Mouse (Mus musculus): ENCODE results near the gene App.

Gene App

DNA sequence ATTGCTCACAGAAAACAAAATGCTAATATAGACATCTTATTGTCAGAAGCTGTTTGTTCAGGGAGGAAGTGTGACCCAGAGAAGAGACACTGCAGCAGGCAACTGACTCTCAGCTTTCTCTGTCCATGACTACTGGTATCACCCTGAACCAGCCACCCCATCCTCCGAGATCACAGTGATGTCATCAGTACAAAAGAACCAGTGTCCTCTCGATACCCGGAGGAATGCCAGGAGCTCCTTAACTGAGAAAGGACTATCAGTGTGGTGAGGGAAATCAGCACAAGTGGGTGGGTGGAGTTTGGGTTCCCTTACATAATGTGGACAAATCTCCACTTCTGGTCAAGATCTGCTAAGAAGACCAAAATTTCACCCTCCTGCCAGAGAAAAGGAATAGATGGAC, 150.5 kb downstream of the App start:
- DNase-seq (ENCODE audit: low spot score in 2 of 2), result peak; percentile 33 to 39

DNA sequence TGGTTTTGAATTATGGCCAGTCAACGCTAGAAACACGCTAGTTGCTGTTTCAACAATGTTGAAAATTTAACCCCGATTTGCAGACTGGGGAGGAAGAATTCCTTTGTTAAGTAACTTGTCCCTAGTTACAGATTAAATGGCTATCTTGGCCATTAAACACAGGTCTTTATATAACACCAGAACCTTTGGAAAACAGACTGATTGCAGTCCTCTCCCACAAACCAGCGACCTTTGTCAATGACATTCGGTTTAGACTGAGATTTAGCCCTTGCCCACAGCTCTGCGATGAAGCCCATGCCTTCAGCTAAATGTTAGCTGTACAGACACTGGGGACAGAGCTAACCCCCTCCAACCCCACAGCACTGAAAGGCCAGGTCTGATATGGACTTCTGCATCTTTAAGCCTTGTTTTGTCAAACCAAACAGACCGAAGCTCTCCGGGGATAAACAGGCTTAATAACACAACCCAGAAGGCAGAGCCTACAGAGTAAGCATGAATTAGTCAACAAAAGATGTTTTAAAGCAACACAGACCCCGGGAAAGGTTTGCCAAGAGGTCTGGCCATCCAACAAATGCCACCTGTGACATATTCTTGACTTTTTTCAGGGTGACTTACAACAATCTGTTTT, 152.8 kb downstream of the App start:
- no peak for DNase-seq (ENCODE audit: low spot score in 2 of 2)

DNA sequence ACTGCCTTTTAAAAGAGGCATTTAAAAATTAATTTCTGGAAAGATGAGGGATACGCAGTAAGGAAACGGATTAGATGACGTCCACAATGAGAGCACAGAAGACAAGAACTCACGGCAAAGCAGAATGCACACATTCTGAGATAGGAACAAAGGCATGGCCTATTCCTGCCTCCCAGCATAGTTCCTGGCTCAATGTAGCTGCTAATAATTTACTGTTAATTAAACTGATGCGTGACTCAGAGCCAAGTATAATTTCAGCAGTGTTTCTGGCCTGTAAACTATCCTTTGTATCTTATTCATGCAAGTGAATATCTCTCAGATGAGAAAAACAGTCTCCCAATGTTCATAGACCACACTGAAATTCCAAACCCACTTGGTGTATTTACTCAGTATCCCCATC, 154.3 kb downstream of the App start:
- DNase-seq (ENCODE audit: low spot score in 2 of 2), result no peak

DNA sequence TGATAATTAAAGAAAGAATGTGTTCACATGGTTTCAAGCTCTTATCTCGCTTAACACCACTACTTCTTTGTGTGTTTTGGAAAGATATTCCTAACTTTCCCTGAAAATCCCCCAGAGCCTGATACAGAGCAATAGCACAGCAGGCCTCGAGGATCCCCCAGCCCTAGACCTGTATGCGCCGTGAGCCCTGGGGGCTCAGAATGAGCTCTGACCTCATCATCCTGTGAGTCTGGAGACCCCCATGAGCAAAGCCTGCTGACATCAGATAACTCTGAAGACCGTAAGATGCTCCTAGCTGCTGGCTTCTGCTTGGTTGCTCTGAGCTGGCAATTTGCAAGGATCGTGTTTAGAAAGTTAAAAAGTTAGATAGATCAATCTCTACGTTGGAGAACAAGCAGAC, 155.7 kb downstream of the App start:
- DNase-seq (ENCODE audit: low spot score in 2 of 2), result no peak

DNA sequence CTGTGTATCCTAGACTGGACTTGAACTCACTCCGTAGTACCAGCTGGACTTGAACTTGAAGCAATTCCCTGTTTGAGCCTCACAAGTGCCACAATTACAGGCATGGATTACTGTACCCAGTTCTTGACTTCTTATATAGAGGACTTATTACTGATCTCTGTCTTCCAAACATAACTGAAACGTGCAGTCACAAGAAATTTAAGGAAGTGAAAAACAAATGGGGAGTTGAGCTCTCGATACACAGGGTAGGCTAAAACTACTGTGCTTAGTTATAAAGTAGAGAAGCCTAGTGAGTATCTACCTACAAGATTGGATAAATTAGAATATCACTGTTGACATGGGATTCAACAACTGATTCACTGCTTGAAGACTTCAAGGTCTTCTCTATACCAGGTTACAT, 160.9 kb downstream of the App start:
- DNase-seq (ENCODE audit: low spot score in 2 of 2), result no peak

DNA sequence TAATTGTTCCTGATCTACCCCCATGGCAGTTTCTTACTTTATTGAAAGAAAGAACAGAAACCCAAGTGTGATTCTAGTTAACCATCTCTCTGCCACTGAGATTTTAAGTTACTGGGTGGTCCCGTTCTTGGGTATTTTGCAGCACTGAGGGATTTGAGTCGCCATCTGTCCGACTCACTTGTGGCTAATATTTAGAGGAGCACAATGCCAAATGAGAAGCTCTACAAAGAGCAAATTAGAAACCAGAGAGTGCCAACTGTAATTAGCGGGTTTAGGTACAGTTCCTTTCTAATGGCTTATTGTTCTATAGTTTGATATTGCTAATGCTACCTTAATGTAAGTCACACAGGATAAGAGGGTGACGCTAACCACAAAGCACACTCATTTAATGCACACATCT, 161.4 kb downstream of the App start:
- no peak for DNase-seq (ENCODE audit: low spot score in 2 of 2)

DNA sequence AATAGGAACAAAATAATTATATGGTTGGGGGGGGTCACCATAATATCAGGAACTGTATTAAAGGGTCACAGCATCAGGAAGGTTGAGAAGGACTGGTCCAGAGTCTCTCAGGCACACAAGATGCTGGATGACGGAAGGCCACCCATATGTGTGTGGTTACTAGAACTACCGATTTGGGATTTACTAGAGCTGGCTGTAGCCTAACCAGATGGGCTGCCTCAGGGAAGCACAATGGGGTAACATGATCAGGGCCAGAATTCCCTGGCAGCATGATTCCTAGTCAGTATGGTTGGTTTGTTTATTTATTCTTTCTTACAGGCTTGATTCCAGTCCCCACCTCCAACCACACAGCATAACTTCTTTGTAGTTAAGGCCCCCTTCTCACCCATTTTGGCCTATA, 162.9 kb downstream of the App start:
- DNase-seq (ENCODE audit: low spot score in 2 of 2), result no peak

DNA sequence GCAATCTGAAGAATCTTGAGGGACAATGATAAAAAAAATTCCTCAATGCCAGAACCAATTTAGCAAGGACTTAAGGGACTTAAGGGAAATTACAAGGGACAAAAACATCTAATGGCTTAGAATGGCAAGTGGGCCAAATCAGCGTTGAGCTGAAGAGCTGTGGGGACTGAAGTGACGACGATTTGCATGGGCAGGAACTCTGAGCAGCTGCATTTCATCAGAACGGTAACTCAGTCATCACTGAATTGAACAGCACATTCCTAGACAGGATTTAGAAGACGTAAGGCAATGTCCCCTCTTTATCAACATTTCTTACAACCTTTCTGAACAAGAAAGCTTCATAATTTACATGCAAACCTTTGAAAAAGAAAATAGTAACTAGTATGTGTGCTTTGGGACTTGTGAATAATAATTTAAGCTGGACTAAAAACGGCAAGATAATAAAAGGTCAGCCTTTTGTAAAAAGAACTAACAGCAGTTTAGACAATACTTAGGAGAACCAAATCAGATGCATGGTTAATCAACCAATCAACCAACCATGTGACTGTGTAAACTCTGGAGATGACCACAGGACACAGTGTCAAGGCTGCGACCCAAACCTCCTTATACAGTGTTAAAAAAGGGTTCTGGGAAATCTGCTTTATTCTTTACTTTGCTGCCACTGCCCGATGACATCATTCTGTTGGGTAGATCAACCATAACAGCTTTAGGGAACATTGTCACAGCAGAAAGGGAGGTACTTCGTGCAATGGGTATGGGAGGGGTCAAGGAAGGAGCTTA, 164.5 kb downstream of the App start:
- no peak for DNase-seq (ENCODE audit: low spot score in 2 of 2)

DNA sequence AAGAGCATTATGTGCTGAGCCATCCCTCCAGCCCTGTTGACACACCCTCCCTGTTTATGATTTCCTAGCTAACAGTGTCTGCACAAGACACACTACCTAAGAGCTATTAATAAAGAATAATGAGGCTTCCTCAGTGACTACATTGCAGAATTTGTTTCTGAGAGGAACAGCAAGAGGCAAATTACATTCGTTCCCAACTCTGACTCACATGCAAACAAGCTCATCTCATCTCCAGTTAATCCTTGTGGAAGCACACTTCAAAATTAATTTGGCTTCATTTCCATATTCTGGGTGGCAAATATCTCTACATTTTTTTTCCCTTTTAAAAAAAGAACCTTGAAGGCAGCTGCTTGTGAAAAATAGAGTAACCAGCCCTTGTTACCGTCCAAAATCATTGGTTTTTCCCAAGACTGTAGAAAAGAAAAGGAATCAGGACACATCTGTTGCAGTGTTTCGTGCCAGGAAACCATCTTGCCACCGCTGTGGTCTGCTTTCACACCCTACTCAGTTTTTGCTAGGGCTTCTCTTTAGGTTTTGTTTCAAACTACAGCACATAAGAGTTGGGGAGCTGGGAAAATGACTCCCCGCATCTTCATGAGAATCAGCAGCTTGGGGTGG, 171.5 kb downstream of the App start:
- DNase-seq (ENCODE audit: low spot score in 2 of 2), result peak; percentile 77 to 92

DNA sequence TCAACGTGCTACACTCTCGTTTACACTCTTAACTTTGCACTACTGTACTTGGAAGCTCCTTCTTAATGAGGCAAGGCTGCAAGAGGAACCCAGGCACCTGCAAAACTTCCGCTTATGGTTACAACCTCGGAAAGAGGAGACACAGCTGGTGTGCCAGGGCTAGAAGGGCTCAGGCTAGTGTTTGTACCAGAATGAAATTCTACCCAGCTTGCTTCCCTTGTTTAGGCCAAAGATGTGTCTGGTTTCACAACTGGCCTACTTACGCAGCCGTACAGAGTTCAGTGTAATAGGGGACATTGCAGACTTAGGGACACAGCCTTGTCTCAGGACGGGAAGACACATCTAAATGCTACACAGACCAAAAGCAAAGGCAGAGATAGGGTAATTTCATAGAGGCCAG, 173.3 kb downstream of the App start:
- no peak for DNase-seq (ENCODE audit: low spot score in 2 of 2)

DNA sequence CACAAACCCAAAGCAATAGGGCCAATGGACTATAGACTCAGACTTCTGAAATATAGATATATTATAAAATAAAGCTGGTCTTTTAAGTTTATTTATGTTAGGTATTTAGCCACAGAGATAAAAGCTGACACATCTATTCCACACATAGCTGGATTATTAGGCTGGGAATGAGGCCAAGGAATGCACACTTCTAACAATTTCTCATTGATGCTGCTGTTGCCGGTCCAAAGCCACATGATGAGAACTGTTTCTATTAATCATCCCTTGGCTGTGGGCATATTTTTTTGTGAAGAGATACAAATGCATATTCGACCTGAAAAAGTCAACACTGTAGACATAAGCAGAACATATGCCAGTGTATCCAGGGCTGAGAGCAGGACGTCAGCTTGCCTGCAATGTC, 176.0 kb downstream of the App start:
- no peak for DNase-seq (ENCODE audit: low spot score in 2 of 2)

DNA sequence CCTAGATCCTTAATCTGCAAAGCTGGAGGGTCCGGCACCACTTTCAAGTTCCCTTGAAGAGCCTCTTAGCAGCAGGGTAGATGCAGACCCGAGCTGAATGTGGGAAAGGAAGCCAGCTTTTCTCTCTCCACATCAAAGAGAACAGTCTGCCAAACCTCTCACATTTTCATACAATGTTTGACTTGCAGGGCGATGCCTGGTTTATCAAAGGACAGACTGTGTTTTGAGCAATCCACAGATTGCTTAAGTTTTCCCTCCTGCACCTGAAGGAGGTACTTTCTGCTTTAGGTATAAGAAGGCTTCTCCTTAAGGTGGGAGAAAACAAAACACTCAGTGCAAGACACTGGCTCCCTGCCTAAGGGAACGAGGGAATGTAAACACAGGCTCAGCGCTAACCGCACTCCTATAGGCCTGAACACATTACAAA, 178.1 kb downstream of the App start:
- DNase-seq (ENCODE audit: low spot score in 2 of 2), result no peak

DNA sequence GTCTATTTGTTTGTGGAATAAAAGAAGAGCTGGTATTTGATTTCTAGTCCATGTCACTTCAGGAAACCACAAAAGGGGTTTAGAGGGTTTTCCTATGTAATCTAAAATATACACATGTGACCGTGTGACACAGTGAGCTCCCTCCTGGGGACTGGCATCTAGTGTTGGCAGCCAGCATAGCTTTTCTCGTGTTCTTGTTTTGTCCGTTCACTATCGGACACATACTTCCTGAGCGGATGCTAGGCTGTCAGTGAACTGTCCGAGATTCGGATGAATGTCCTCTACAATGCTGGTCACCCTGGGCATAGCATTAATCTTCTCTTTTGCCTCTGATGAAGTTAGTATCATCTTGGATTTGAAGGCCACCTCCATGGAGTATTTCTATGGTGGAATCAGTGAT, 180.7 kb downstream of the App start:
- DNase-seq (ENCODE audit: low spot score in 2 of 2), result no peak

DNA sequence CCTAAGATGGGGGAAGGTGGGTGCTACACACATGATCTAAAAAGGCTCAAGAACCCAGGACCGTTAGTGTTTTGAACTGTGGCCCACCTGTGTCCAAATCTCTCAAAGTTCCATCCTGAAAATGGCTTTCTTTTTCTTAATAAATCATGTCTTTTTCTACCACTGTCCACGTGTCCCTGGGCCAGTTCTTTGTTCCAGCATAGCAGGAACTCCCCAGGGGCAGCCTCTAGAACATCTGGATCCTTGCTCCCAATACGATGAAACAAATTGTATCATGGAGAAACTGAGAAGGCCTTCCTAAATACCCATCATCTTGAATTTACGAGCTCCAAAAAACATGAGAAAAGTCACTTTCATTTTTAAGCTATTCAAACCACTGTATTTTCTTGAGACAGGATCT, 182.6 kb downstream of the App start:
- no peak for DNase-seq (ENCODE audit: low spot score in 2 of 2)

DNA sequence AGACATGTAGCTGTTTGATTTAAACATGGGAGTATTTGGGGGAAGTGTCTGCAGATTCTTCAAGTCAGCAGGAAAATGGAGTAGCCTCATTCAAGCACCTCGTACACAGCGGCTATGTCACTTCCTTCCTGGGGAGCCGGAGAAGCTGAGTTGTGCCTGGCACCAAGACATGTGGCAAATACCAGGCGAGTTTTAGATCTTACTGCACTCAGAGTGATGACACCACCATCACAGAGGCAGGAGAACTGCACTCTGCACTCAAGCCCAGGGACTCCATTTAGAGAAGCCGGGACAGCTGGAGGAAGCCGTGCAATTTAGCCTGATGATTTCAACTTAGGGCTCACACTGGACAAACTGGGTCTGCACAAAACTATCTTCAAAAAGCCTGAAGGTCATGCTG, 183.6 kb downstream of the App start:
- no peak for DNase-seq (ENCODE audit: low spot score in 2 of 2)

DNA sequence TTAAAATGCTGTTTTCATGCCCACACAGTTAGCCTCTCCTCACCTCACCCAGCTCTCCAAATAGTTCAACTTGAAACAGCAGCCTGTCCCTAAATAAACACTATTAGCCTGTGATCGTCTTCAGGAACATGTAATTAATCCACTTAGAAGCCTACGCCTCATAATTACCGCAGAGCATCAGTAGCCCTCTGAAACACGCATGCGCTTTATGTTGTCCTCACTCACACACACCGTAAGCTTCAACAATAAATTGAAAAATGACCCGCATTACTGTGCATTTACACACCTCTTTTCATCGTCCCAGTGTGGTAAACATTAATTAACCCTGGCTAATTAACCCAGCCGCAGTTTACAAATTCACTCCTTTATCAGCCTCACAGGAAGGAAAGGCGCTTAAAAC, 184.1 kb downstream of the App start:
- DNase-seq (ENCODE audit: low spot score in 2 of 2), result no peak

DNA sequence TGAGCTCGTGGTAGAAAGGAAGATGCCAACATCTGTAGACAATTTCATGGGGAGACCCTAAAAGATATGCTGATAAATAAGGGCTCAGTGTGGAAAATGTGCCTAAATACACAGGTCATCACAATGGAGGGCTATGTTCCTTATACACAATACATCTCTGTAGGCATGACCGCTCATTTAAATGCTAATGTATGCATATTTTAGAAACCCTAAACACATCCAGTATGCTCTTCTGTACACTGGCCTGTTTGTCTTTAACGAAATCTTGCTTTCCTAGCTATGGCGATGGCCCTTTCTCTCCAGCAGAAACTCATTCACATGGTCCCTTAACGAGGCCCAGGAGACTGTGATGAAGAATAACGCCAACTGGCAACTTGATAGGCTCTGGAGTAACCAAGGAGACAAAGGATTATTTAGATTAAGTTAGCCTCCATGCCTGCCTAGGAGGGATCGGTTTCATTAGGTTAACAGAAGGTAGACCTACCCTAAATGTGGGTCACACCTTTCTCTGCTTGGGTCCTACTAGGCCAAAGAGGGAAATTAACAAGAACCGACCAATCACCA, 185.8 kb downstream of the App start:
- no peak for DNase-seq (ENCODE audit: low spot score in 2 of 2)

DNA sequence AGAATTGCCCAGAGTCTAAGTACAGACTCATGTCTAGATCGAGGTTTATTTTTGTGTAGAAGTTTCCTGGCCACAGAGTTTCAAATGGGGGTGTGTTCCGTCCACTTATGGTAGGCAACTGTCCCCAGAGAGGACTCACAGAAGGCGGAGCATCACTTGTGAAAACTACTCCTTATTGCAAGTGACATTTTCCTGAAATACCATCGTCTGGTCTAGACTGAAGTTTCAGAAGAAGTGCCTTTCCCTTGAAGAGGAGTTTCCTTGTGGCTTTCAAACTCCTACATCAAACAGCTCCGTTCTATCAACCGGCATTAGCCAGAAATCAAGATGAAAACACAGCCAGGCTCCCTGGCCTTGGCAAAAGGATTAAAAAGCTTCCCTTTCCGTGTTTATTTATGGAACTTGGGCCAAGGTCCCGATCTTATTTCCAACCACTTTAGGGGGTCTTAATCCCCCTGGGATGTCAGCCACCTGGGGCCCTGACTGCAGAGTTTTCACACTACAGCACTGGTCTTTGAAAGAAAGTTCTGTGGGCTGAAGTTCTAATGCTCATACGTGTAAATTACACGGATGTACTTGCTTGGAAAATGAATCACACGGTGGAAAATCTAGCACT, 187.4 kb downstream of the App start:
- DNase-seq (ENCODE audit: low spot score in 2 of 2), result no peak

DNA sequence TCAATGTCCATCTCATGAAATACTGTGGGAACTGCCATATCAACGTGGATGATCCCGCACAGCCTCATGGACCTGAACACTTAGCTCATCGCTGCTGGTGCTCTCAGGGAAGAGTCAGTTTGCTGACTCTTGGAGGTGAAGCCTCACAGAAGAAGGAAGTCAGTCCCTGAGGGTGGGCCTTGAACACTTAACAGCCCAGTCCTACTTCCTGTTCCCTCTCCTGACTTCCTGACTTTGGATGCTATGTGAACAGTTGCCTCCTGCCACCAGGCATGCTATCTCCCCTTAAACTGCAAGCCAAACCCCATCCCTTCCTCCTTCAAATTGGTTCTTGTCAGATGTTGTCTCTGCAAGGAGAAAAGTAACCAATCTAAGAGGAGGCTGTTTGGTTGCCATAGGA, 188.2 kb downstream of the App start:
- DNase-seq (ENCODE audit: low spot score in 2 of 2), result no peak

DNA sequence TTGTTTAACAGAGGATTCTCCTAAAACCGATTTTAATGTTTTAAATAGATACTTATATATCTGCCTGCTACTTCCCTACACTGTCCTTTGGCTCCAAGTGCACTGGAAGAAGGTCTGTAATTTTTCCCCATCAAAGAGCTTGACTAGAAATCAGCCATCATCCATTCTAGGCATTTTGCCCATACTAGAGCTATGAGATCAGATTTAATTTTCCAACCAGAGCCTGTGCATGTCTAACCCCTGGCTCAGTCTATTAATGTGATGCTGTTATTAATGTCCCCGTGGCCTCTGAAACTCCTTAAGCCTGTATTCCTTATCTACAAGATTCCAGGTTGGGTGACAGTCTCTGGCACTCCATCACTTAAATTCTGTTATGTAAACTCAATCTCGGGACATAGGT, 190.1 kb downstream of the App start:
- DNase-seq (ENCODE audit: low spot score in 2 of 2), result no peak

DNA sequence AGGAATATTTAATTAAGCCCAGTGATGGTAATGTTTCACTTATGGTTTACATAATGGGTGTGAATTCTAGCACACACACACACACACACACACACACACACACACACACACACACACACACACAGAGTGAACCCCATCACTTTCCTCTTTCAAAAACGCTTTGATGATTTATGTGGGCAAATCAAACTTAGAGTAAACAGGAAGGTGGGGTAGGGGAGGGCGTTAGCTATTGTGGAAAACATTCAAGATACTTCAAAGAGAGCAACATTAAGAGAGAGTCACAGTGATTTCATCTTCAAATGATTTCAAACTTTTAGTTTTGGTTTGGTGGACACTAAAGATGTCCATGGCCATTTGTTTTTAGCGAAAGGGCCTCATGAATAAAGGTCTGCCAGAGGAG, 191.0 kb downstream of the App start:
- DNase-seq (ENCODE audit: low spot score in 2 of 2), result no peak

DNA sequence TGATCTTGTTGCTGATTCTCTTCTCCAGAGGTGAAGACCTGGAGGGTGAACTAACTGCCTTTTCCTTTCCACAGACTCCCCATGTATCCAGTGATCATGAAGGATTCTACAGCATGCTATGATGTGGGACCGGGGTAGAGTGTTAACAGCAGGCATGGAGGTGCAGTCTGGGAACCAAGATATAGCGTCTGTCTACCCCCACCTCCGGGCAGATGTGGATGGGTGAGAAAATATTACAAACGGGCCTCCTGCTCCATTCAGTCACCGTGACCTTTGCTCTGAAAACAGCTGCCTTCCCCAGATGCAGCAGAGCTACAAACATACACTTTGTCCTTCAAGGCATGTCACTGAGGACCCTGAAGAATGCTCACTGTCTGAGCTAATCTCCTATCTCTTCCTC, 195.0 kb downstream of the App start:
- DNase-seq (ENCODE audit: low spot score in 2 of 2), result no peak

DNA sequence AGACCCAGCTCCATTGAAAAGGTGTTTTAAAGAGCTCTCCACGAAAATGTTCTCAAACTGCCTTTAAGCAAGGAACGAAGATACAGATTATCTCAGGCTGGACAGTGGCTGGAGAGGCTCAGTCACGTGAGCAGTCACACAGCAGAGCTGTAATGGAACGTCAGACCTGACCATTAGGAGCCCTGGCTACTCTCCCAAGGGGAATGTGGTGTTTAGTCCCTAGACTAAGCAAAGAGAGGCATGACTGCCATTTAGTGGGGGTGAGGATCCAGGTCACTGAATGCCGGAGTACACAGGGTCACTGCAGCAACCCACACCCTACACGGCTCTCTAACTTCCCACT, 199.4 kb downstream of the App start:
- DNase-seq (ENCODE audit: low spot score in 2 of 2), result no peak
